Mouse (Mus musculus) cerebellum, adult 2 months (tissue): ENCODE results near the gene P2rx1.

Experiments
- CTCF ChIP-seq: fragments of 200-500 bp; IDR thresholded peaks from 2 replicates; pipeline ENCODE4 v1.5.1; 2011; ENCODE audit warnings: low read depth, mild to moderate bottlenecking, control low read depth, low read length, moderate library complexity, borderline replicate concordance; ENCODE audit not compliant: insufficient read depth
- POLR2A ChIP-seq: fragments of 200-500 bp; IDR thresholded peaks from 2 replicates; pipeline ENCODE4 v1.6.1; 2011; ENCODE audit warnings: low read length, control low read depth, borderline replicate concordance; ENCODE audit not compliant: insufficient read depth

- no peak for TF ChIP-seq POLR2A
- TF ChIP-seq CTCF, result no peak
These were observed 45.3 kb upstream of the P2rx1 start for GRCm38 (mm10) chr11:72953440-72954151.
